Mouse (Mus musculus): ENCODE measurements around the gene Fitm2.
A peak's percentile ranks its signal among the peaks of the same experiment; 100 is the strongest.
"Not testable (repeated sequence)": the region's sequence is repeated elsewhere in the genome, so short reads cannot be mapped to it uniquely, and the experiment has no call there.

Fitm2 gene

DNA sequence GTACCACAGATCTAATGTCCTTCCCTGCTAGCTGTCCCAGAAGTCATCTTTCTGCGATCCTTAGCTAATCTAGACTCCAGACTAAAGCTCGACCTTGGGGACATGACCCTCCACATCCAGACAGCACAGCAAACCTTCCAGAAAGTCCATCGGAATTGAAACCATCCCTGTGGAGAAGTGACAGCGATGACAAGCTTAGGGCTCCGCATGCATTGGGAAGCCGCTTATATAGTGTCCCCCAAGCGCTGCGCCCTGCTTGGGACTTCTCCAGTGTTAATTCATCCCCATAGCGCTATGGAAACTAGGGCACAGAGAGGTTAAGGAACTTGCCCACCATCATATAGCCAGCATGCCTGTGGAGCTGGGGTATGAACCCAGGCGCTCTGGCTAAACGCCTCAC is 9.6 kb downstream of the Fitm2 start:
- no peak for DNase-seq (ENCODE audit: low spot score)

DNA sequence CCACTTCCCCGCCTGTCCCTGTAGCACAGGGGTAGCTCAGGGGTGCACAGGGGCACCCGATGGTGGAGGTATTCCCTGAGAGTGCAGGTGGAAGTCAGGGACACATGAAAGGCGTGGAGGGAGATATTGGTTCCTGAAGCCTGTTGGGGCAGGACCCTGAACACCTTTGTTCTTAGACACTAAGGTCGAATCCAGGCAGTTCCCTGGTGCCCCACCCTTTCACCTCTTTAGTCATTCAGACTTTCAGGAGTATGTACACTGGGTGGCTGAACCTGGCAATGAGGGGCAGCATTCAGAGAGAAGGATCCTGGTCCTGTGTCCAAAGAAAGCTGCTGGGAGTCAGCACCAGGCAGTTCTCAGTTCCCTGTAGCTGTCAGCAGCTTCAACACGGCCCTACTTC is 10.0 kb downstream of the Fitm2 start:
- no peak for DNase-seq (ENCODE audit: low spot score)

DNA sequence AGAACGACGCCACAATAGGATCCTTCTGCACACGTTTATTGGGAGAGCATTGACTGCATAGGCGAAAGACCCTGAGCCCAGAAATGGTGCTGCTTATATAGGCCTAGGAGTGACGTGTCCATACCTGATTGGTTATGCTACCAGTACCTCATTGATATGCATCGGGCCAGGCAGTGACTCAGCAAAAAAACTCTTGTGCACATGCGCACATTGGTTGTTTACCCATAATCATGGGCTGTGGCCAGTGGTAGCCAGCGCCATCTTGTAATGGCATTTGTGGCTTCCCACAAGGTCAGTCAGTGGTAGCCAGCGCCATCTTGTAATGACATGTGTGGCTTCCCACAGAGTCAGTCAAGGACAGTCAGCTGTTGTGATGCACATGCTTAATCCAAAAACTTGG is 11.1 kb downstream of the Fitm2 start:
- not testable (repeated sequence) for DNase-seq (ENCODE audit: low spot score)

DNA sequence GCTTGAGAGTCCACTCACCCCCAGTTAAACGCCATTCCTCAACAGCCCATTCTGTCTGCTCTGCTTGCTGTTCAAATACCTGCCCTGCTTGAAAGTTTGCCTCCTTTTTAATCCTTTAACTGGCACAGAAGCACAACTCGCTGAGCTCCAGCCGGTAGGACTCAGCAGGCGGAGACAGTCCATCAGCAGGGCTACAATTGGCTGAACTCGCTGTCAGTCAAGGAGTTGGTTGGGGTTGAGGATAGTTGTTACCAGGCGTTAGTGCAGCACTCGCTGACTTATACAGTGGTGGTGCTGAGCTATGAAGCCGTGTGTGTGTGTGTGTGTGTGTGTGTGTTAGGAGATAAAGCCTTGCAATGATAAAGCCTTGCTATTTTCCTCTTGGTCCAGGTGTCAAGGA is 11.8 kb downstream of the Fitm2 start:
- no peak for DNase-seq (ENCODE audit: low spot score)

DNA sequence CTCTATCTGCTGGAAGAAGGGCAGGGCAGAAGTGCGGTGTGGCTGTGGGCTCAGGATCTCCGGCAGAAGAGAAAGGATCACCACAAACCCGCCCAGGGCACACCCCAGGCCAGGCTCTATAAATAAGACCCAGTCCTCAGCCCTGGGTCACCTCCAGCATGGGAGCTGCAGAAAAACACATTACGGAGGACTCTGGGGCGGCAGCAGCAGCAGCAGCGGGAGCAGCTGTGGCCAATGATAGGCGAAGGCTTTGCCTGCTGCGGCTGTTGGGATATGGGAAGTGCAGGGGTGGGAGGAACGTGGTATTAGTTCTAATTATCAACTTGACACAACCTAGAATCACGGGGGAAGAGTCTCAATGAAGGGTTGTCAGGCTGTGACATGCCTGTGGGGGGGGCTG is 13.0 kb downstream of the Fitm2 start:
- no peak for DNase-seq (ENCODE audit: low spot score)

DNA sequence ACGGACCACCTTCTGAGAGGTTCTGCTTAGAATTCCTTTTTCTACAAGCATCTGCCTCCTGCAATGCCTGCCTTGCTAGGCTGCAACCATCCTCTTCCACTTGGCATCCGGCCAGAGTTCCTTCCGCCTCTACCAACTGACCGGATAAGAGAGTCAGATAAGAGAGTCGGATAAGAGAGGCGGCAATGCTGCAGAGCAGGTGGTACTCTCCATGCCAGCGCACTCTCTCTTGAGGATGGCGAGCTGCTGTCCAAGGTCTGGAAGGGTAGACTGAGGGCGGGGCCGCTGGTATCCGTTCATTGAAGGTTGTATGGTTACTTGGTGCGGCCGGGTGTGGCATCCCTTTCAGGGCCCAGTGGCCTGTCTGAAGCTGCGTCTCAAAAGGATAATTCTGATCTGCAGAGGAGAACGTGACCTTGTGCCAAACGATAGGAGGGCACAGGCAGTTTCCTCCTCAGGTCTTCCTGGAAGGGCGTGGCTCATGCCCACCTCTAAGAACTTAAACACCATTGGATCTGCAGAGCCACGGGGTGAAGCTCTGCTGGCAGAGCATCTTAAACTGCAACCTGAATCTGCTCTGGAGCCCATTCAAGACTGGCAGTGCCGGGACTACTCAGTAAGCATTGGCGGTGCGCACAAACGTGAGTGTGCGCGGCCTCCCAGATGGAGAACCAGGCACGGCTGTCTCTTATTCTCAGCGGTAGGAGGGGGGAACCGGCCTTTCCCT is 13.7 kb downstream of the Fitm2 start:
- DNase-seq (ENCODE audit: low spot score) = no peak

DNA sequence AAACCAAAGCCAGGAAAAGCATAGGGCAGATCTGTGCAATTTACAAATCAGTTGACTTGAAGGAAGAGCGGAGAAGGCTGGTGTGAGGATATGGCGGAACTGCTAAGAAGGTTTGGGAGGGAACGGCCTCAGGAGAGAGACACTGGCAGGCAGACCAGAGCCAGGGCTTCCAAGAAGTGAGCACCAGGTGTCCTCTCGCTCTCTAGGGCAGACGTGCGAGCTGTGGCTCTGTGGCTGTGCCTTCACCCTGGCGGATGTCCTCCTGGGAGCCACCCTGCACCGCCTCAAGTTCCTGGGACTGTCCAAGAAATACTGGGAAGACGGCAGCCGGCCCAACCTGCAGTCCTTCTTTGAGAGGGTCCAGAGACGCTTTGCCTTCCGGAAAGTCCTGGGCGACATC is 19.1 kb downstream of the Fitm2 start:
- DNase-seq (ENCODE audit: low spot score) = no peak

DNA sequence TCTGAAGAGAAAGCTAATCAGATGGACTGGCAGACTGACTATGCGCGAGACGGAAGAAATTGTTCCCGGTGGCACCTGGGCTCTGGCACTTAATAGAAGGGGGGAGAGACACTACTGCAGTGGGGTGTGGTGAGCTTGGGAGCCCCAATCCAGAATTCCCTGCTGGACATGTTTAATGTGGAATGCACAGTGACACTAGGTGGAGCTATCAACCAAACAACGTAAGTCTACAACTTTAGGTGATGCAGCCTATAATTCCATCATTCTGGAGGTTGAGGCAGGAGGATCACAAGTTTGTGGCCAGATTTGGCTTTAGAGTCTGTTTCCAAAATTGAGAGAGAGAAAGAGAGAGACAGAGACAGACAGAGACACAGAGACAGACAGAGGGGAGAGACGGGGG is 19.7 kb downstream of the Fitm2 start:
- no peak for DNase-seq (ENCODE audit: low spot score)

DNA sequence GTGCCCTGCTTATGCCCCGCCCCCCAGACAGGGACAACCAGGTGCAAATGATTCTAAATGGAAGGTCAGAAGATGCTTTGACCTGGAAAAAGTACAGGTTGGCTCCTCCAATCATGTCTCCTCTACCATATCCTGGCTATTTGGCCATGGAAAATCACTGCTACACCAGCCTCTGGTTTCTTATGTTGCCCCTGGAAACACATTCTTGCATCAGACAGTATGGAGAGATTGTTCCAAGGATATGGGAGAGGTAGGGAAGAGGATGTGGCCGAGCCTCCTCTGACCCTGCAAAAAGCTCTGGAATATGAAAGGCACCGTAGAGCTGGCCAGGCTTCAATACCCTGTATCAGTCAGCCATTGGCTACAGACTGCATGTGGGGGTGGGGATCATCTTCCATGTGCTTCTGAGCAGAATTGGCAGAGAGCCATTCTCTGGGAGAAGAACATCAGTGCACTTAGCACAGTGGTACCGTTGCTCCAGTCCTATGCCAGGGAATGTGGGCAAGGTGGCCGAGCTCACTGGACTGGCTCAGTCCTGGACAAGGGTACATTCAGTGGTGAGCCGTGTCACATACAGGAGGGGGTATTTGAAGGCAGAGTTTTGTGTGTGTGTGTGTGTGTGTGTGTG is 21.6 kb downstream of the Fitm2 start:
- DNase-seq (ENCODE audit: low spot score) = no peak

DNA sequence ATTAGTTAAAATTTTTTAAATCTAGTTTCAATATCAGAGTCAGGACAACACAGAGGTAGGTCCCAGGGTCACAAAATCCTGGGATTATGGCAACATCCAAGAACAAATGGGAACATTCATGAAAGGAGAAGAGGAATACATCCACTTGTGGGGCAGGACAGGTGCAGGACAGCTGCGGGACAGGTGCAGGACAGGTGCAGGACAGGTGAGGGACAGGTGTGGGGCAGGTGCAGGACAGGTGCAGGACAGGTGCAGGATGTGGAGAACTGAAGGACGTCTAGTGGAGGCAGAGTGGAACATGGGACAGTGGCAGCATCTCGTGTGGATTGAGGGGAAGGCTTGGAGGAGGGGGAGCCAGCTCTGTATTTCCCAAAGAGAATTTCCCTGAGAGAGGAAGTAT is 23.2 kb downstream of the Fitm2 start:
- DNase-seq (ENCODE audit: low spot score) = no peak

DNA sequence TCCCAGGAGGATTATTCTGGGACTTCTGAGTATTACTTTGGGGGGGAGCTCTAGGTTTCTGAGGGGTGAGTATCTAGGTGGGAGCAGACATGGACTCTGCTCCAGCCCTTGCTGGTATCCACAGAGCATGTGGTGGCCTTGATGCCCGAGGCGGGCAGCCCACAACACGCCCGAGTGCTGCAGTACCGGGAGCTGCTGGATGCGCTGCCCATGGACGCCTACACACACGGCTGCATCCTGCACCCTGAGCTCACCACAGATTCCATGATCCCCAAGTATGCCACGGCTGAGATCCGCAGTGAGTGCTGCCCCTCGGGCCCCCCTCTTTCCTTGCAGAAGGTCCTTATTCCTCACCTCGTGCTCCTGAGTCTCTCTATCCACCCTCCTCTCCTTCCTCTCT is 25.1 kb downstream of the Fitm2 start:
- DNase-seq (ENCODE audit: low spot score) = no peak

DNA sequence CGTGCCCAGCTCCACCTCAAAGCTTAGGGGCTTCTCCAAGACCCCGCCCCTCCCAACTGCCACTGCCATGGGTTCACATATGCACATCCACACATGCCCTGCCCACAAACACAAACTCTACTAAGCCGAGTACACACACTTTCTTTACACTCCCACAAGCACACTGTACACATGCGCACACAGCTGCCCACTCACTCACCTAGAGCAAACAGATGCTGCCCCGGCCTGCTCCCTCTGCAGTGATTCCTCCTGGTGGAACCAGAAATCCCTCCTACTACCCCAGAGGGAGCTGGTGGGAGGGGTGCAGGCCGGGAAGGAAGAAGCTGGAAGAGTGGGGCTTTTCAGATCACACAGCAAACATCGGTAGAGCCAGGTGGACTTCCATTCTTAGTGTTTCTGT is 28.4 kb downstream of the Fitm2 start:
- DNase-seq (ENCODE audit: low spot score) = no peak

DNA sequence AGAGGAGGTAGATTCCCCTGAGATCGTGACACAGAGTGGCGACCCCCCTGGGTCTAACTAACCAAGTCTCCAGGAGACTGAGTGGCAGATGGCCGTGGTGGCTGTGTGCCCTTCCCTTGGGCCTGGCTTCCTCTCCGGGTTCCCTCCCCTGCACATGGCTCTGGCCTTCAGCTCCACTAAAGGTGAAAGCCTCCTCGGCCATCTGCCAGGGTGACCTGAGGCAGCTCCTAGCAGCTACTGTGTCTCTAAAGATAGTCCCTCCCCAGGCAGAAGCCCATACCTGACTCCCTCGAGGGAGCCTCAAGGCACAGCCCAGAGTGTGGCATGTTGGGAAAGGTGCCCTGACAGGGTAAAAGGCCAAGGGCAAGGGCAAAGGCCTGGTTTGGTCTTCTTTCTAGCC is 28.9 kb downstream of the Fitm2 start:
- DNase-seq (ENCODE audit: low spot score) = no peak

DNA sequence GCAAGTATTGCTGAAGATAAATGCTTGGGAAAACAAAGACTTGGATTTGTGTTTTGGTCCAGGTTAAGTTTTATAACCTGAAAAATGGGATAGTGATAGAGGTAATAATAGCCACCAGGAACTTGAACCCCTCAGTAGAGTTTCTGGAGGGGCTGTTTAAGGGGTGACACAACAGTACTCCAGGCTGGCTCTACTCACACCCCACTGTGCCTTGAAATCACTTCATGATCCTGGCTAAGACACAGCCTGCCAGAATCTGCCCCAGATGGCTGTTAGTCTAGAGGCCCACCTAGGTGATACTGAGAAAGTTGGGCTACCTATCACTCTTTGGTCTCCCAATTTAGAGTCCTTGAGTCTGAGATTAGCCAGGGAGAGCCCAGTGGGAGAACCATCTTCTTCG is 32.9 kb downstream of the Fitm2 start:
- DNase-seq (ENCODE audit: low spot score) = no peak

DNA sequence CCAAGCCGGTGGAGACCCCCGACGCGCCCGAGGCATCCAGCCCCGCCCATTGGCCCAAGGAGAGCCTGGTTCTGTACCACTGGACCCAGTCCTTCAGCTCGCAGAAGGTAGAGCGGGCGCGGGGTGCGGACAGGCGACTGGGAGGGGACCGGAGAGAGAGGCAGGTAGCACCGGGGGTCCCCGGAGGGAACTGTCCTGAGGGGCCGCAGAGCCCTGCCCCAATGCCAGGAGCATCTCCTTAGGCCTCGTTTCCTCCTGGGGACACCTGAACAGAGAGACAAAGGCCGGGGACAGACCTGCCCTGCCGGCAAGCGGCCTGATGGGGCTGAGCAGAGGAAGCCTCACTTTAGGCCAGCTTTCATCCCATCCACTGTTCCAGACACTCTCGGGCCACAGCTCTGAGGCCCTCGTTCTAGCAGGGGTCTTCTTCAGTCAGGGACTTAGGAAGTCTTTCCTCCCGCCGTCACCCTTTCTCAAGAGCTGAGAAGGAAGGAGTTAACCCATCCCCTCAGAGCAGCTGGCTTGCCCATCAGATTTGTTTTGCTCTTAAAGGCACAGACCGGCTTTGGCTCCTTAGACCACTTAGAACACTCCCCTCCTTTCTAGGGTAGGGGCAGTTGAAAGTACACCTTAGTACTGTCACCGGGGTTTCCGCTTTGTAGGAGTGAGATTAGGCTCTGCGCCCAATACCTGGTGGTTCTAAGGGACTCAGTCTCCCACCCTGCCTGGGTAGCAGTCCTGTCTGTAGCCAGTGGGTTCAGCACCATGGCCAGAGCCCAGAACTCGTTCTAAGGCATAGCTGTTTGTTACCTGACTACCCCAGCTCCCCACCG is 33.6 kb downstream of the Fitm2 start:
- DNase-seq (ENCODE audit: low spot score) = no peak

DNA sequence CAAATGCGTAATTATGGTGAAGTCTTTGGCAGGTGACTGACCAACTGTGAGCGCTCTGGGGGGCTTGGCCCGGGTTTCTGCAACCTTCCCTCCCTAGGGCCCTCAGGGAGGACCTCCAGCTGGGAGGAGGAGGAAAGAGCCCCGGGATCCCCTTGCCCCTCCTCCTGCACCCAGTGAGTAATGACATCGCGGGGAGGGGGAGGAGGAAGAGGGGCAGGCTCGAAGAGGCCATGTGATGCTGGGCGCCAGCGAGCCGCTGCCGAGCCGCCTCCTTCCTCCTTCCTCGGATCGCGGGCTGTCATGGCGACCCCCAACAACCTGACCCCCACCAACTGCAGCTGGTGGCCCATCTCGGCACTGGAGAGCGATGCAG is 34.2 kb downstream of the Fitm2 start, which contains the start of gene Gdap1l1:
TSS of gene Gdap1l1 (plus strand) at position 231 of the 373 bp plus-strand sequence.
- DNase-seq (ENCODE audit: low spot score) = peak; percentile 45

DNA sequence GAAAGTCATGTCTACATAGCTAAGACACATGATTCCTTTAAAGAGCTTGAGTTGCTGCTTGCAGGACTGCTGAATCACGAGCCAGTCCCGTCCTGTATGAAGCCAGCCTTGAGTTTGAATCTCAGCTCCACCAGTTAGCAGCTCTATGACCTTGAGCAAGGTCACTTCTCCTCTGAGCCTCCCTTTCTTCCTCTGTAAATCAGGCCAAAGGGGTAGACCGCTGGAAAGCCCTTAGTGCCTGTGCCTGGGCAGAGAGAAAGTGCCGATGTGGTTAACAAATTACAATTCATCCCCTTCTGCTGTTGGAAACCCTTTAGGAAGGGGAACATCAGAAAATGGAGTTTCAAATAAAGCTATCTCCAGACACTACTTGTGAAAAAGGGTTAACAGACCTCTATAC is 34.6 kb downstream of the Fitm2 start:
- DNase-seq (ENCODE audit: low spot score) = no peak

DNA sequence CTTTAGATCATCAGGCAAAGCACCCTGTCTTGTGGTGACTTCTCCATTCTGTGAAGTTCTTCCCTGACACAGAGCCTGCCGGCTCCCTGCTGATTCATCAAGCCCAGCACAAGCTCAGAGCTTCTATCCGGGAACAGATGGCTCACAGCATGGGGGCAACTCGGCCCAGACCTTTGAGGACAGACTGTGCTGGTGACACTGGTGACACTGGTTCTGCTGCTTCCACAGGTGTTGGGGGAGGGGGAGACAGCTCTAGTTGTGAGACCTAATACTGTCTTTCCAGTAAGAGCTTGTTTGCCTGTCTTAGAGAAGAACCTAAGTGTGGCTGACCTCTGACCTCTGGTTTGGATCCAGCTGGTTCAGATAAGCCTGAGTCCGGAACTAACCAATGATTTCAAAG is 38.5 kb downstream of the Fitm2 start:
- DNase-seq (ENCODE audit: low spot score) = no peak

DNA sequence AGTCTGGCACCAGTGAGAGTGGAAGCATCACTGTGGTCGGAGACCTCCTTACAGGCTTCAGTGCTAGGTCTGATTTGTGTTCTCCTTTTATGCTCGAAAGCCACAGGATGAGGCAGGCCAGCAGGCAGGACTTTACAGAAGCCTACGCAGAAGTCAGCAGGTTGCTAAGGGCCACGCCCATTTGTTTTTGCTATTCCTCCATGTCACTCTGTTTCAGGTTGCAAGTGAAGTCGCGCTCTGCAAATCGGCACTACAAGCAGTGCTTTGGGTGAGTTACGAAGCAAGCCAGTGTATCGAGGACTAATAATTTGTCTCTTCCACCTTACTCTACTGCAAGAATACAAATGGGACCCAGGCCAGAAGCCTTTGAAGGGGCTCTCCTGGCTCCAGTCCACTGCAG is 41.1 kb downstream of the Fitm2 start:
- no peak for DNase-seq (ENCODE audit: low spot score)

DNA sequence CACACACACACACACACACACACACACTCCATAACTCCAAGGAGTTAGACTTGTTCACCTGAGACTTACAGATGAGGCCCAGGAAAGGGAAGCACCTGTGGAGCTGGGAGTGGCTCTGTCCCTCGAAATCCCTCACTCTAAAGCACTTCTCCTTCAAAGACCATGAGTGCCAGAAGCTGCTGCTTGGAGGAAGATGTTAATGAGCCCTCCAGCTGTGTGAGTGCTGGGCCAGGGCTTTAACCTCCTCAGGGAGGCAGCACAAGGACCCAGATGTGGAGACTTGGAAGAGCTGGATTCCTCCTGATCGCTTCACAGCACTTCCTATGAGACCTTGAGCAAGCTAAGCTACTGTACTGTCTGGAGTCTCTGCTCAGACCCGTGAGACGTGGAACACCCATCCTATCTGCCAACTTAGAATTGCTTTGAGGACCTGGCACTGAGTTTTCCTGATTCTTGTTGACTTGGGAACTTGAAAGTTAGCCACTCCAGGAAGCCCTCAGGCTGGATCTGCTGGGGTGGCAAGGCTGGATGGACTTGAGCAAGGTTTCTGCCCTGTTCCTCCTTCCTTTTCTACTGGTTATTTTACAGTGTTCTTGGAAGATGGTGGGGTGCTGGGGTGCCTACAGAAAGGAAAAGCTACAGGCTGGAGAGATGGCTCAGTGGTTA is 44.0 kb downstream of the Fitm2 start:
- DNase-seq (ENCODE audit: low spot score) = no peak

DNA sequence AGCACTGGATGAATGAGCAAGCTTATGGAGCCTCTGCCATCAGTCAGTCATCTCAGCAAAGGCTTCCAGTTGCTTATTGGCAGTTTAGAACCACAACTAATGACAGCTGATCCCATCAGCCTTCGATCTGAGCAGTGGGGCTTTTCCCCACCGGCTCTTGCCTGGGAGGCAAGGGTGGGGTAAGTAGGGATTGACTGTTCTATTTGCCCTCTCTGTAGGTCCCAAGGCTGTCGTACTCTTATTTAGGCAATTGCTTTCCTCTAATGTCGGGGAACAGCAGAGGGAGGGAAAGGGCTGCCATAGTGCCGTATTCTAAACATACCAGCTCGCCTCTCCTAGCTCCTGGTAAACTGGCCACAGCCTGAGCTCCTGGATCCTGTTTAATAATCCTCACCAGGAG is 47.8 kb downstream of the Fitm2 start, which contains the start of gene Oser1:
TSS of gene Oser1 (minus strand) at position 101 of the 400 bp plus-strand sequence.
- no peak for DNase-seq (ENCODE audit: low spot score)

DNA sequence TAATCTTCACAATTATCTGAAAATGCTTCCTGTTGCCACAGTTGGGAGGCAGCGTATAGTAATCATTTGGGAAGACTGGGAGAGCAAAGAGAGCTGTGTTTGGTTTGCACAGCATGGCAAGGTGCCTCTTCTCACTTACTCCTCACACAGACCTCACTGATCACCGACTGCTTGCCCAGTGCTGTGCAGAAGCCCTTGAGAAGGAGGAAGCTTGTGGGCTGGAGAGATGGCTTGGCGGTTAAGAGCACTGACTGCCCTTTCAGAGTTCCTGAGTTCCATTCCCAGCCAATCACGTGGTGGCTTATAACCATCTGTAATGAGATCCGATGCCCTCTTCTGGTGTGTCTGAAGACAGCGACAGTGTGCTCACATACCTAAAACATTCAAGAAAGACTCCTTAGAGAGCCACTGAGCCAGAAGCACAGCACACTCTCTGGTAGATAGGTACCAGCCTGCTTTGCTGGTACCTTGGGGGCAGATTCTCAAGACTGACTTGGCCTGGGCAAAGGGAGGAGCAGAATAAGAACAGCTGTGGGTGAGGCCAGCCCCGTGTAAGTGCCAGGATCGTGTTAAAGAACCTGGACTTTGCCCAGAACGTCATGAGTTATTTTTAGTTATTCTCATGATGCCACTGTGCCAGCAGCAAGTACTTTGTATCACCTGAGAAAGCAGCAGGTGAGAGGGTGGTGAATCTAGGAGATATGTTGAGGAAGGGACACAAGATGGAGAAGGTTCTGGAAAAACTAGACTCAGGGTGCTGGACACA is 49.4 kb downstream of the Fitm2 start:
- DNase-seq (ENCODE audit: low spot score) = no peak
